Mouse (Mus musculus) liver, embryonic 14.5 days (tissue): ENCODE data around the gene Apoc3. TPM values are rescaled to one million over a fixed set of nuclear protein-coding genes. Genes with fewer than 3 reads are reported as not detected.

ENCODE experiments used
- ATAC-seq: fragments of 200-750 bp; cut with Nextera tagmentation; 2 replicates; pipeline ENCODE4 v1.8.0; 2017; ENCODE audit warnings: moderate number of reproducible peaks, mild to moderate bottlenecking, moderate library complexity; ENCODE audit not compliant: insufficient read depth
- DNase-seq, 3 experiments: peaks; one replicate each; pipeline ENCODE4 v3.0.0-alpha.2; 2012 to 2013; ENCODE audit warnings: low read depth in 3 of 3, low spot score in 3 of 3
- H3K27ac ChIP-seq: fragments of 300-500 bp; sonication (generic); 2 replicates; pipeline ENCODE4 v1.5.1; 2014; ENCODE audit warnings: moderate library complexity, mild to moderate bottlenecking, control low read depth, inconsistent platforms
- H3K27me3 ChIP-seq: fragments of 300-500 bp; sonication (generic); 2 replicates; pipeline ENCODE4 v1.6.1; 2014; ENCODE audit warnings: mild to moderate bottlenecking, low read length, moderate library complexity; ENCODE audit not compliant: control insufficient read depth, insufficient read depth
- H3K36me3 ChIP-seq: fragments of 300-500 bp; sonication (generic); replicated peaks from 2 replicates; pipeline ENCODE4 v1.6.1; 2014; ENCODE audit warnings: low read depth; ENCODE audit not compliant: control insufficient read depth, insufficient read depth
- H3K4me1 ChIP-seq, 2 experiments: fragments of 200-500 bp in 1 of 2; fragments of 300-500 bp in 1 of 2; sonication (generic) in 1 of 2; replicated peaks; 2 replicates each; pipeline ENCODE4 v1.6.1; 2012 to 2014; ENCODE audit warnings: antibody characterized with exemption in 1 of 2, inconsistent platforms in 1 of 2, low read length in 1 of 2; ENCODE audit not compliant: control insufficient read depth in 2 of 2, insufficient read depth in 2 of 2
- H3K4me2 ChIP-seq: fragments of 300-500 bp; sonication (generic); 2 replicates; pipeline ENCODE4 v1.6.1; 2014; ENCODE audit warnings: low read depth, mild to moderate bottlenecking, control low read depth, moderate library complexity
- H3K4me3 ChIP-seq, 2 experiments: fragments of 200-500 bp in 1 of 2; fragments of 300-500 bp in 1 of 2; sonication (generic) in 1 of 2; 2 replicates each; pipeline ENCODE4 v1.5.1; 2012 to 2014; ENCODE audit warnings: low read depth in 2 of 2, low read length in 2 of 2, mild to moderate bottlenecking in 2 of 2, control low read depth in 1 of 2, inconsistent platforms in 1 of 2, moderate library complexity in 1 of 2; ENCODE audit not compliant: insufficient read depth in 1 of 2
- H3K9ac ChIP-seq: fragments of 300-500 bp; sonication (generic); replicated peaks from 2 replicates; pipeline ENCODE4 v1.6.1; 2014; ENCODE audit warnings: mild to moderate bottlenecking, control low read depth, moderate library complexity
- H3K9me3 ChIP-seq: fragments of 300-500 bp; sonication (generic); 2 replicates; pipeline ENCODE4 v1.6.1; 2016; ENCODE audit warnings: low read length, mixed read lengths; ENCODE audit not compliant: control insufficient read depth
- CTCF ChIP-seq: IDR thresholded peaks from 2 replicates; pipeline ENCODE4 v1.5.1; 2016; ENCODE audit warnings: antibody characterized with exemption, low read depth, control low read depth
- EP300 ChIP-seq: IDR thresholded peaks from 2 replicates; pipeline ENCODE4 v1.6.1; 2016; ENCODE audit warnings: antibody characterized with exemption, low read depth
- WGBS: fragments of 180-500 bp; shearing (Covaris S2); extraction: QIAGEN DNeasy Blood & Tissue Kit; methylation state at CpG from one replicate; pipeline ENCODE4 v1.1.7; 2014; ENCODE audit not compliant: insufficient replicate concordance; 5-methylcytosine and 5-hydroxymethylcytosine counted together
- polyA plus RNA-seq, 2 experiments: library from polyadenylated mRNA; depleted of rRNA in 1 of 2; stranded (reverse) in 1 of 2; unstranded in 1 of 2; fragments of >200 nt; fragmentation: Nextera tagmentation in 1 of 2; extraction: Ambion mirVana in 1 of 2; gene quantifications; 2 replicates each; pipeline versions ENCODE4 v1.2.1 to v1.2.3; 2012 to 2014

Apoc3 gene
- polyA plus RNA-seq (2012; rRNA removed), result 2.7 and 3.4 TPM in 2 replicates
- 4.1 and 5.8 TPM in 2 replicates for polyA plus RNA-seq (2014; fragmentation: Nextera tagmentation; extraction: Ambion mirVana)

GRCm38 (mm10) chr9:46235596-46235648 lies at the start of gene Apoc3:
Gene Apoc3 (minus strand): TSS chr9:46235636.
- H3K27ac ChIP-seq, result no peak within 1 kb of the TSS
- no peak for ATAC-seq
- H3K36me3 ChIP-seq, result no peaks in the 10 kb centered on the region

GRCm38 (mm10) chr9:46282631-46283436 lies 47.4 kb upstream of the Apoc3 start, which contains the start of gene Bud13:
Gene Bud13 (plus strand): TSS chr9:46283008.
- peaks cover 23% of the 10 kb centered on the region for H3K36me3 ChIP-seq
- no peaks in the 10 kb centered on the region for H3K27me3 ChIP-seq
- peak within 1 kb of the TSS; percentile 95 for H3K9ac ChIP-seq
- H3K27ac ChIP-seq, result peak within 1 kb of the TSS; percentile 62
- H3K4me1 ChIP-seq, result peaks cover 7% of the 10 kb centered on the region in 2 experiments
- peak; percentile 77 for TF ChIP-seq CTCF
- no peak for TF ChIP-seq EP300
- peak; percentile 78 to 87 (median 81) for DNase-seq
- ATAC-seq, result peak; percentile 90
- no peaks in the 10 kb centered on the region for H3K9me3 ChIP-seq
- whole genome bisulfite sequencing, result under 1% methylated on average over 55 of the region's 55 CpGs
- peak within 1 kb of the TSS; percentile 81 for H3K4me2 ChIP-seq
- peak within 1 kb of the TSS; percentile 69 to 98 for H3K4me3 ChIP-seq

More at GRCm38 (mm10) chr9:46235596-46235648, at the start of gene Apoc3:
- H3K4me3 ChIP-seq, result no peak within 1 kb of the TSS
- no peak for DNase-seq
- H3K9me3 ChIP-seq, result no peaks in the 10 kb centered on the region
- peaks cover 5 to 12% of the 10 kb centered on the region in 2 experiments; a peak in 3 of 4 replicates for H3K4me1 ChIP-seq
- no peaks in the 10 kb centered on the region for H3K27me3 ChIP-seq
- no peak within 1 kb of the TSS for H3K4me2 ChIP-seq
- TF ChIP-seq CTCF (no peak), EP300 (no peak)
- no peak within 1 kb of the TSS for H3K9ac ChIP-seq

- Histone ChIP-seq H3K27ac (no peak overlapping the region), H3K4me3 (no peak overlapping the region; a peak in 1 of 4 replicates), H3K4me2 (peak overlapping the region; percentile 73), H3K27me3 (no peaks in the 10 kb centered on the region), H3K9ac (no peak overlapping the region), H3K4me1 (peaks cover 7 to 9% of the 10 kb centered on the region in 2 experiments; a peak in 3 of 4 replicates), H3K36me3 (peaks cover 33% of the 10 kb centered on the region), H3K9me3 (no peaks in the 10 kb centered on the region)
- ATAC-seq, result no peak
- TF ChIP-seq CTCF (no peak), EP300 (no peak)
- DNase-seq, result no peak
- 63% methylated on average over 9 of the region's 9 CpGs for WGBS
Measured at GRCm38 (mm10) chr9:46274494-46274893, 39.1 kb upstream of the Apoc3 start.

- WGBS, result 3% methylated on average over 45 of the region's 45 CpGs
- ATAC-seq (peak; percentile 91), DNase-seq (peak; percentile 83 to 87 (median 83))
- no peaks in the 10 kb centered on the region for H3K9me3 ChIP-seq
- peaks cover 28% of the 10 kb centered on the region for H3K36me3 ChIP-seq
- peak within 1 kb of the TSS; percentile 88 to 92 for H3K4me3 ChIP-seq
- no peaks in the 10 kb centered on the region for H3K27me3 ChIP-seq
- peak within 1 kb of the TSS; percentile 73 for H3K4me2 ChIP-seq
- H3K4me1 ChIP-seq, result peaks cover 7 to 9% of the 10 kb centered on the region in 2 experiments; a peak in 3 of 4 replicates
- peak within 1 kb of the TSS; percentile 11; the same call in 1 of the 2 replicates for H3K27ac ChIP-seq
- H3K9ac ChIP-seq, result peak within 1 kb of the TSS; percentile 75
- no peak for TF ChIP-seq EP300
- peak; percentile 65 for TF ChIP-seq CTCF
Measured at GRCm38 (mm10) chr9:46272677-46273454, 37.4 kb upstream of the Apoc3 start, which contains the start of gene Zpr1. Gene Zpr1 (plus strand): TSS chr9:46273064.

GRCm38 (mm10) chr9:46272070-46272469 lies 36.6 kb upstream of the Apoc3 start:
- H3K4me3 ChIP-seq, result peak overlapping the region; percentile 88 to 92; a peak in 3 of 4 replicates
- 22% methylated on average over 9 of the region's 9 CpGs for WGBS
- no peak for TF ChIP-seq EP300
- no peak for TF ChIP-seq CTCF
- H3K9me3 ChIP-seq, result no peaks in the 10 kb centered on the region
- H3K9ac ChIP-seq, result no peak overlapping the region; the same call in 1 of the 2 replicates
- ATAC-seq (no peak), DNase-seq (no peak)
- peaks cover 7 to 9% of the 10 kb centered on the region in 2 experiments; a peak in 3 of 4 replicates for H3K4me1 ChIP-seq
- H3K27ac ChIP-seq, result no peak overlapping the region
- H3K27me3 ChIP-seq, result no peaks in the 10 kb centered on the region
- peaks cover 20% of the 10 kb centered on the region for H3K36me3 ChIP-seq
- peak overlapping the region; percentile 73 for H3K4me2 ChIP-seq
